Mouse (Mus musculus) limb, embryonic 13.5 days (tissue): Measurements from ENCODE around the gene Olfr1355. TPM values are rescaled to one million over a fixed set of nuclear protein-coding genes. Genes with fewer than 3 reads are reported as not detected.
"Not testable (repeated sequence)": the region's sequence is repeated elsewhere in the genome, so short reads cannot be mapped to it uniquely, and the experiment has no call there.

Experiments used
- ATAC-seq: fragments of 200-750 bp; cut with Nextera tagmentation; 2 replicates; pipeline ENCODE4 v1.8.0; 2017; ENCODE audit warnings: low read depth, moderate number of reproducible peaks, moderate TSS enrichment; ENCODE audit not compliant: low FRiP score
- H3K27ac ChIP-seq: fragments of 300-500 bp; sonication (generic); 2 replicates; pipeline ENCODE4 v1.5.1; 2015; ENCODE audit warnings: inconsistent platforms, mild to moderate bottlenecking, moderate library complexity
- H3K27me3 ChIP-seq: fragments of 300-500 bp; sonication (generic); 2 replicates; pipeline ENCODE4 v1.6.1; 2015; ENCODE audit warnings: mild to moderate bottlenecking, inconsistent platforms
- H3K36me3 ChIP-seq: fragments of 300-500 bp; sonication (generic); 2 replicates; pipeline ENCODE4 v1.6.1; 2015; ENCODE audit warnings: inconsistent platforms, mild to moderate bottlenecking, moderate library complexity
- H3K4me1 ChIP-seq: fragments of 300-500 bp; sonication (generic); 2 replicates; pipeline ENCODE4 v1.6.1; 2015; ENCODE audit warnings: inconsistent platforms
- H3K4me2 ChIP-seq: fragments of 300-500 bp; sonication (generic); replicated peaks from 2 replicates; pipeline ENCODE4 v1.6.1; 2015; ENCODE audit warnings: inconsistent platforms, mild to moderate bottlenecking, moderate library complexity
- H3K4me3 ChIP-seq: fragments of 300-500 bp; sonication (generic); 2 replicates; pipeline ENCODE4 v1.5.1; 2015; ENCODE audit warnings: moderate library complexity, mild to moderate bottlenecking, inconsistent platforms
- H3K9ac ChIP-seq: fragments of 300-500 bp; sonication (generic); 2 replicates; pipeline ENCODE4 v1.6.1; 2015; ENCODE audit warnings: mild to moderate bottlenecking, inconsistent platforms
- H3K9me3 ChIP-seq: fragments of 300-500 bp; sonication (generic); 2 replicates; pipeline ENCODE4 v1.6.1; 2016; ENCODE audit warnings: inconsistent platforms
- WGBS: fragments of 180-500 bp; shearing (Covaris S2); methylation state at CpG from one replicate; pipeline ENCODE4 v1.1.7; 2015; 5-methylcytosine and 5-hydroxymethylcytosine counted together
- polyA plus RNA-seq: library from polyadenylated mRNA; unstranded; fragments of >200 nt; fragmentation: Nextera tagmentation; extraction: Ambion mirVana; gene quantifications from 2 replicates; pipeline ENCODE4 v1.2.1, GENCODE M21; 2015

The Olfr1355 gene
- not detected in 2 replicates for polyA plus RNA-seq

DNA sequence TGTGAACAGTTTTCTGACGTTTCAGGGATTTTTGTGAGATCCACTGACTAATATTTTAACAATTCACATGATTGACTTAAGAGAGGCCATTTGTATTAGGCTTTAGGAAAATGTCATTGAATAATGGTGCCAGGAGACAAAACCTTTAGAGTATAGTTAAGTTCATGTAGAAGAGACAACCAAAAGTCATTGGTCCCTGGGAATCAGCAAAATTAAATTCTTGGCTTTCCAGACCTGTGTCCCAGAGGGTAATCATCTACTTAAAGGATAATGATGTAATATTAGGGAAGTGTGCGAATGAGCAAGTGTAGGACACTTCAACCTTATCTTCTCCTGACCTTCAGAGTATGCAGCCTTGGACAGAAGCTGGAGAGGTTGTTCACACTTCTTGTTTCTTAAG is at the start of gene Olfr1355:
Gene Olfr1355, plus strand, starts transcription at position 301 of the 400 bp plus-strand sequence.
- WGBS, result 74% methylated on average over 2 of the region's 2 CpGs
- H3K4me1 ChIP-seq, result no peaks in the 10 kb centered on the region

DNA sequence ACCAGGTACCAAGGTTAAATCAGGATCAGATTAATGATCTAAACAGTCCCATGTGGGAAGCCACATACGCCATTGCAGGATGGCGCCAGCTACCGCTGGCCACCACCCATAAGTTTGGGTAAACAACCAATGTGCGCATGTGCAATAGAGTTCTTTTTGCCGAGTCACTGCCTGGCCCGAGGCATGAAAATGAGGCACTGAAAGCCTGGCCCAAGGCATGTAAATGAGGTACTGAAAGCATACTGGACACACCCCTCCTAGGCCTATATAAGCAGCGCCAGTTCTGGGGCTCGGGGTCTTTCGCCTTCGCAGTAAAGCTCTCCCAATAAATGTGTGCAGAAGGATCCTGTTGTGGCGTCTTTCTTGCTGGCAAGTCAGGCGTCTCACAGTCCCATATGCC is 34.9 kb upstream of the Olfr1355 start:
- ATAC-seq, H3K4me1 ChIP-seq, H3K4me3 ChIP-seq, H3K9ac ChIP-seq, H3K4me2 ChIP-seq, H3K27ac ChIP-seq, H3K27me3 ChIP-seq, H3K9me3 ChIP-seq, H3K36me3 ChIP-seq: not testable (repeated sequence)
- WGBS, result 88% methylated on average over 12 of the region's 12 CpGs

More for the DNA sequence above, at the start of gene Olfr1355:
- Histone ChIP-seq H3K9ac (no peak within 1 kb of the TSS), H3K36me3 (no peaks in the 10 kb centered on the region), H3K4me3 (no peak within 1 kb of the TSS), H3K27ac (no peak within 1 kb of the TSS), H3K9me3 (no peaks in the 10 kb centered on the region), H3K27me3 (no peaks in the 10 kb centered on the region), H3K4me2 (no peak within 1 kb of the TSS)
- no peak for ATAC-seq

DNA sequence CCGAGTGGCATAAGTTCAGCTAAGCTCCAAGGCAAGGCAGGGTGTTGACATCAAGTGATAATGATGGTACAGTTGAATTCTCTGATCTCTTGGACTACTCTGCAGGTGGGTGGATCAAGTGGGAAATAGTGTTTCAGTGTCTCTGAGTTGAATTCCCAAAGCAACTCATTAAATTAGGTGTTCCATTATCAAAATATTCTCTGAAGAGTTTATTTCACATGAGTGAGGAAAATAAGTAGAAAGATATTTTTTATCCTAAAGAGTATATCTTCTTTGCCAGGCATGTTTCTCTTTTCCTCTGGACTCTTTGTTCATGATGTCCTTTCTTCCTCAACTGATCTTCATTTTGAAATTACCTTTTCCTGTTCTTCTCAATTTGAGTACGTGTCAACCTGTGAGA is 23.3 kb upstream of the Olfr1355 start, which contains the start of gene Olfr1356:
Gene Olfr1356, minus strand, starts transcription at position 101 of the 400 bp plus-strand sequence.
- H3K27ac ChIP-seq, result no peak within 1 kb of the TSS
- no peaks in the 10 kb centered on the region for H3K36me3 ChIP-seq
- no peak for ATAC-seq
- no peak within 1 kb of the TSS for H3K4me3 ChIP-seq
- no peaks in the 10 kb centered on the region; the same call in 1 of the 2 replicates for H3K9me3 ChIP-seq
- WGBS, result 81% methylated on average over 2 of the region's 2 CpGs
- no peak within 1 kb of the TSS for H3K9ac ChIP-seq
- no peak within 1 kb of the TSS for H3K4me2 ChIP-seq
- no peaks in the 10 kb centered on the region for H3K27me3 ChIP-seq
- no peaks in the 10 kb centered on the region for H3K4me1 ChIP-seq

DNA sequence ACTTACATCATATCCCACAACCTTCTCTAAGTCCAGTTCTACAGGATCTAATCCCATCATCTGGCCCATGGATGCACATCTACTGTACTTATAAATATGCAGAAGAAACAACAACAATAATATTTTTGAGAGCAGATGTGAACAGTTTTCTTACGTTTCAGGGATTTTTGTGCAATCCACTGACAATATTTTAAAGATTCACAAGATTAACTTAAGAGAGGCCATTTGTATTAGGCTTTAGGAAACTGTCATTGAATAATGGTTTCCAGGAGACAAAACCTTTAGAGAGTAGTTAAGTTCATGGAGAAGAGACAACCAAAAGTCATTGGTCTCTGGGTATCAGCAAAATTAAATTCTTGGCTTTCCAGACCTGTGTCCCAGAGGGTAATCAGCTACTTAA is 37.5 kb downstream of the Olfr1355 start, which contains the start of gene Olfr1354:
Gene Olfr1354, plus strand, starts transcription at position 301 of the 400 bp plus-strand sequence.
- H3K4me1 ChIP-seq, H3K27ac ChIP-seq, H3K4me2 ChIP-seq, H3K27me3 ChIP-seq, H3K36me3 ChIP-seq, H3K4me3 ChIP-seq, H3K9me3 ChIP-seq, ATAC-seq, H3K9ac ChIP-seq: not testable (repeated sequence)
- WGBS, result 70% methylated on average over 1 of the region's 1 CpGs

Other genes with a start within 250 kb of the Olfr1355 start
- 0.56 and 0.73 TPM in 2 replicates for gene Casp14, start 157.2 kb upstream of the Olfr1355 start, polyA plus RNA-seq
- gene Ccdc105, start 122.5 kb upstream of the Olfr1355 start, polyA plus RNA-seq, result 0.19 and 0.32 TPM in 2 replicates
- gene Slc1a6, start 95.0 kb upstream of the Olfr1355 start, polyA plus RNA-seq, result 2.3 and 3.0 TPM in 2 replicates
- not detected in 2 replicates for gene Olfr1356, start 23.4 kb upstream of the Olfr1355 start, polyA plus RNA-seq
- gene Olfr1354, start 37.6 kb downstream of the Olfr1355 start, polyA plus RNA-seq, result not detected in 2 replicates
- gene Olfr8, start 75.1 kb downstream of the Olfr1355 start, polyA plus RNA-seq, result not detected in 2 replicates
- gene Olfr1353, start 87.8 kb downstream of the Olfr1355 start, polyA plus RNA-seq, result not detected in 2 replicates
- not detected in 2 replicates for gene Olfr1352, start 105.5 kb downstream of the Olfr1355 start, polyA plus RNA-seq
- gene Olfr1351, start 136.9 kb downstream of the Olfr1355 start, polyA plus RNA-seq, result not detected in 2 replicates
- 0.27 TPM in 1 of 2 replicates, not detected in the other for gene Olfr57, start 153.2 kb downstream of the Olfr1355 start, polyA plus RNA-seq
- gene 2610008E11Rik, start 222.1 kb downstream of the Olfr1355 start, polyA plus RNA-seq, result 45.0 and 45.9 TPM in 2 replicates